Mouse (Mus musculus) kidney, postnatal 14 days (tissue): ENCODE data around the gene Shc2.

ENCODE experiments used
- DNase-seq: peaks from one replicate; pipeline ENCODE4 v3.0.0; 2022; ENCODE audit warnings: mixed read lengths

Gene Shc2

DNA sequence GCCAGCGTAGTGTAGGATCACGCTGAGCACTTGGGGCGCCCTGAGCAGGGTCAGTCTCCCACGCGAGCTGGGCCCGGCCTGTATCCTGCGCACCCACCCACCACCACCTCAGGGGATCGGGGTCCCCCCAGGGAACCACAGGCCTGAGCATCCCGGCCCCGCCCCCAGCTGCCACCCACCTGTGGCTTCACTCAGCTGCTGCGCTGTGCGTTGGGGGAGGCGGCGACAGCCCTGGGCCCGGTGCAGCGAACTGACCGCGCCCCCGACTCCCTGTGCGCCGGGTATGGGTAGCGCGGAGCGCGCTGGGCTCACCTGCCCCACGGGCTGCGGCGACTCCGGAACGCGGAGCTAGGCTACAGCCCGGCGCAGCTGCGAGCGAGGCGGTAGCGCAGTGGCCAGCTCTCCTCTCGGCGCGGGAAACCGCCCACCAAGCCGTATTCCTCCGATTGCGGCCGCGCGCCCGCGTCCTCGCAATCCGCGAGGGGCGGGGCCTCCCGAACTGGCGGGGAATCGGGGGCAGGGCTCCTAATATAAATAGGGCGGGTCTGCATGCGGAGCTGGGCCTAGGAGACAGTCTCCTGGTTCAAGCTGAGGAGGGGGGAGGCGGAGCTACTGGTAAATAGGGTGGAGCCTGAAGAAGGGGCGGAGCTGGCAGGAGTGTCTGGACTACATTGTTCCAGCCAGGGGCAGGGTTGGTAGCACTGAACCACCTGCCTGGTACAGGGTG lies 24.0 kb downstream of the Shc2 start, which contains the start of gene C2cd4c:
TSS of gene C2cd4c (minus strand) at position 448 of the 727 bp plus-strand sequence.
- DNase-seq, result peak; percentile 74

DNA sequence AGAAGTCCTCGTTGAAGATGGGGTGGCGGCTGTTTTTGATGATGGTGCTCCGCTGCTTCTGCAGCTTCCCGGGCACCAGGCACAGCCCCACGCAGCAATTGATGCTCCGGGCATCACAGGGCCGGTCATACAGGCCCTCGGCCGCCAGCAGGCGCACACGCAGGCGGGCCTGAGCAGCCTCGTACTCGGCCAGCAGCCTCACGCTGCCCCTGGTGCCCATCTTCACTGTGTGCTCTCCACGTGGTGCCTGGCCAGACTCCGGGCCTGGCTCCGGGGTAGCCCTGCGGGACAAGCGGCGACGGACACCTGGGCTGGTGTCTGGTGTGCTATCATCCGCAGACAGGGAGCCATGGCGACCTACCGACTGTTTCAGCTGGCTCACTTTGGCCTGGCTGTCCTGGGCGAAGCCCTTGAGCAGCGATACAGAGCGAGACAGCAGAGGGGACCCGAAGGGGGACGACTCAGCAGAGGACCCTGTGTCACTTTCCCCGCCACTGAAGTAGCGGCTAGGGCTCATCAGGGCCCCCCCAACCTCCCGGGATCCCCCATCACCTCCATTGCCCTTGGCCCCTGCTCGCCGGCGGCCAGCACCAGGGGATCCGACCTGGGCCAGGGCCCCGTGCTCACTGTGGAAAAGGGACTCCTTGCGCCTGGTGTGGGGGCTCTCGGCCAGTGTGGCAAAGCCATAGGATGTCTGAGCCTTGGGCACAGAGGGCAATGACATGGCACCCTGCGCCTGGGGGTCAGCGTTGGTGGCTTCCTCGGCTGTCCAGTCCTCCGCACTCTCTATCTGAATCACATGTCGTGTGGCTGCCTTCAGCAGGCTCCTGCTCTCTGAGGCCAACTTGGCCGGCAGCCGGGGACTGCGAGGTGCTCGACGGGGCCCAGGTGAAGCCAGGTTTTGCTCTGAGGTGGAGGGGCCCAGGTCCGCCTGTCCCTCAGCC lies 25.3 kb downstream of the Shc2 start:
- DNase-seq, result no peak

DNA sequence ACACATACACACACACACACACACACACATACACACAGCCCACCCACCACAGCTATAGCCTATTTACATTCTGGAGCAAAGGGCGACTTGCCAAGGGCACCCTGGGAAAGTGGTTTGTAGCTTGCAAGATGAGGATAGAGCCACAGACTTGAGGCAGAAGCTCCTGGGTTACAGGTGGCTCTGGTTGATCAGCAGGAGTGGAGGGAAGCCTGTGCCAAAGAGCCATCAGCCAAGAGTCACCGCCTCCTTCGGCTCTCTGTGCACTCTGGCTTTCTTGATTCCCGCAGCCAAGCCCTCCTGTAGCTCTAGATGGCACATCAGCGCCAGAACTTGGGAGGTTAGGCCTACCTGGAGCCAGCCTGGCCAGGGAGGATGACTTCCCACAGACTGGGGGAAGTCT lies 26.4 kb downstream of the Shc2 start:
- no peak for DNase-seq

DNA sequence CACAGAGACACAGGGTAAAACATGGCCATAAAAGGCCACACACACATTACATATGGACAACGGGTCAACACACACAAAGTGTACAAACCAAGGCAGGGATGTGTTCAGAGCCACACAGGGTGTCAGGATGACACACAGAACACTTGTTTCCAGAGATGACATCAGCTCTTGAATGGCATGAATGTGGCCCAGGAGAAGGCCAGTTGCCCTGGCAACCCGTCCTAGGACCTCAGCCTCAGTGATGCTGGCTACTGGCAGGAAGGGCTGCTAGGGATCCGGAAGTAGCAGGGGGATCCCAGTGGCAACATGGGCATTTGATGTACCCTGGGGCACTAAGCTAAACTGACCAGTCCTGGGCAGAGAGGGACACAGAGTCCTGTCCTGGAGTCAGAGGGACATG lies 28.4 kb downstream of the Shc2 start:
- DNase-seq, result no peak

DNA sequence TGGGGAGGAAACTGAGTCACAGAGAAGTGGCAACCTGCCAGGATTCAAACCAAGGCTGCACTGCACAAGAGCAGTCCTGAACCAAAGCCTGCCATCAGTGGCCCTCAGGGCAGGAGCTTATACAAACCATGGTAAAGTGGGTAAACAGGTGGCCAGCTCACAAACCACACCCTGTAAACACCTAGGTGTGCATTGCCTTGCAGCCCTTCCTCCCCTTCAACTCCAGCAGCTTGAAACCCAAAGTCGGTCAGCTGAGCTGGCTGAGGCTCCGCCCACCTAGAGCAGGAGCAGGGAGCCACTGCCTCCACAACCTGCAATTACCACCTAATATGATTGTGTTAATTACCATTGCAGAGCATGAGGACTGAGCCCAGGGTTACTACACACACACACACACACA lies 29.8 kb downstream of the Shc2 start:
- no peak for DNase-seq

DNA sequence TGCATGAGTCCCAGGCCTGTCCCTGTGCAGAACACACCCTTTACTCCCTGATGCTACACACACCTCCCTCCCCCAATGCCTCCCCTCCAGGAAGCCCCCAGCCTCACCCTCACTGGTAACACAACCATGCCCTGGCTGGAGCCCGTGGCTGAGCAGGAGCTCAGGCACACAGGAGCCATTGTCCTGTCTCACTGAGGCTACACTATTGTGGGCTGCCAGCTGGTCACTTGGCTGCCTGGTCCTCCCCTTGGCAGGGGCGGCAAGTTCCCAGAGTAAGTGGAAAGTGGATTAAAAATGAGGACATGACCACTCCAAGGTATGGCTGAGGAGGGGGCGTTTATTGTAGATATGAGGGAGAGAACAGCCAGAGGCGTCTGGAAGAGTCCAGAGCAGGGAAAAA lies 31.2 kb downstream of the Shc2 start:
- DNase-seq, result no peak

DNA sequence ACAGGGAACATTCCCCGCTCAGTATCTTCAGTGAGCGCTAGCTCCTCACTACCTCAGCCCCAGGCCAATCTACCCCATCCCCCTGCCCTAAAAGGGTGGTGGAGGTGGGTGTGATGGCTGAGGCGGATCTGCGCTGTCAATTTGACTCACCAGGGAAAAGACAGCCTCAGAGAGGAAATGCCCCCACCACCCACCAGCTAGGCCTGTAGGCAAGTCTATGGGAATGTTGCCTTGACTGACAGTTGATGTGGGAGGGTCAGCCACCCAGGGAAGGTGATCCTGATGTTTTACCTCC lies 39.8 kb downstream of the Shc2 start:
- no peak for DNase-seq

DNA sequence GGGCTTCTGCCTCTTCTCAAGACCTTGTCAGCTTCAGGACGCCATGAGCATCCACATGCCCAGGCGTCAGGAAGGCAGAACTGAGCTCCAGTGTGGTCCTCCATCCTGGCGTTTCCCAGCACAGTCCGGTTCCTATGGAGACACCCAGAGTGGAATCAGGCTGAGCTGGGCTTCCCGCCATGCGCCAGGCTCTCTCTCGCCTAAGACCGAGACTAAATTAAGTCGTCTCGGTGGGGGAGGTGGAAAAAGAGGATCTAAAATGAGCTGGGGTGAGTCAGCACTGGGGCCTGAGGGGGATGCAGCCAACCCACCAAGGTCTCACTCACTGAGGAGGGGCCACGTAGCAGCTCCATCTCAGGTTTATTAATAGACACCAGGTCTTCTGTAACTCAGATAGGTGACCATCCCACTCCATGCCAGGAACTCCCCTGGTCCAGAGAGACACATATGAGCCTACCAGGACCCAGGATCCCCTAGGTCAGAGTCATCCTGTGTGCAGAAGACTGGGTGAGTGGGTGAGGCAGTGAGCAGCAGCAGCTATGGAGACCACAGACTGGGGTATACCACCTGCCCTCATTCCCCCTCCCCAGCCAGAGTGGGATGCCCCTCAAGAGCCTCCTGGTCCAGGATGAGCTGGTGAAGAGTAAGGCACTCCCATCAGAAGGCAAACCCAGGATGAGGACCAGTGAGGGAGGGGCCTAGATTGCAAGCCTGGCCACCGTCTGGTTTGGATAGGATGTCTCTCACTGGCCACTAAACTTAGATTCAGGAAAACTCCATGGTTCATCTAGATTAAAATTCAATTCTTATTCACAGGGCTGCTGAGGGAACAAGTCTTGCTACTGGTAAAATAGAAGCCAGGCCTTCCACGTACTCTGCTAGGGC lies 40.4 kb downstream of the Shc2 start:
- DNase-seq, result no peak

DNA sequence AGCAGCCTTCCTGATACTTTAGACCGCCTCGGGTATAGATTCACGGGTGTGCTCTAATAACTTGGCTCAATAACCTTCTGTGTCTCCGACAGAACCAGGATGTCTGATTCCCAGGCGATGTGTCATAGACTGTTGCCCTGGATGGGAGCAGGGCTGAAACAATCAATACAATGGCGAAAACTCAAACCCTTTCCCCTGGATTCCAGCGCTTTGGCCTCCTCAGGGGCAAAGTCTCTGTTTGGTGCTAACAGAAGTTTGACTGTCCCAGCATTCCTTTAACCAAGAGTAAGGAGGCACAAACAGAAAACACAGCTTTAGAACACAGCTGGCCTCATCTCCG lies 42.2 kb downstream of the Shc2 start:
- no peak for DNase-seq

DNA sequence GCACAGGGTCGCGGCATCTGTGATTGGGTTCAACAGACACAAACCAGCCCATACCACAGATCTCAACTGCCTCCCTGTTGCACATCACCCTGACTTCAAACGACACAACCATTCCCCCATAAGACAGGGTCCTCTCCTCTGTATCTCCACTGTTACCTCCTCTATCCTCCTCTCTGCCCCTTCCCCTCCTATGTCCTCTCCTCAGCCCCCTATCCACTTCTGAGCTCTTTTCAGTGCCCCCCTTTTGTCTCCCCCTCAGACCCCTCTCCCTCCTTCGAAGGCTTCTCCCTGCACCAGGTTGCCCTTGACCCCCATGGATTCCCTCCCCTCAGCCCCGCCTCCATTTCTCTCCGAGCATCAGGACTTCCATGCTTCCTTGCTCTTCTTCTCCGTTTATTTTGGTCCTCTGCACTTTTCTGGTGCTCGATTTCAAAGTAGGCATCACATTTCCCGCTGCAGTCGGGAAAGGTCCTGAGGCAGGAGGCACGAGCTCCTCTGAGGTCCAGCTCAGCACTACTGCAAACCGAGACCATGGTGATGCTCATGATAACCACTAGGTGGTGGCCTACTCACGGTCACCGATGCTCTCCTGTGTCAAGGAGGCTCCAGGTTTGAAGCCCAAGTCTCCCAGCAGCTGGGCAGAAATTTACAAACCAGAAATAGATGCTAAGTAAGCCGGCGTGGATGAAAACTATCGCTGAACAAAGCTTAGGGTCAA lies 42.7 kb downstream of the Shc2 start:
- DNase-seq, result peak; percentile 69

DNA sequence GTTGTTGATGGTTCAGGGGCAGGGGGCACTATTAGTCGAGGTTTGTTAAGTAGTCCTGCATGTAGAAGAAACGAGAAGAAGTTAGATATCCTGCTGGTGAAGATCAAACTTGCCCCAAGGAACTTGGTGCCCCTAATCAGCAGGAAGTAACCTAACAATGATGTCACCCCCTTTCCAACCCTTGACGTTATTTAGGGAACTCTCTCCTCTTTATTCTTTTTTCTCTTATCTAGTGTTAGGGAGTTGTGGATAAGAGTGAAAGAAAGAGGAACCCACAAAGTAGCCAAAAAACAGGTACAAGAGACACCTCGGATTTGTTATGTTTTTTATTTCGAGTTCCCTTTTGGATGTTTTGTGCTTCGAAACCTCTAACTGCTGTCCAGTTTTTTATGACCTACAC lies 43.6 kb downstream of the Shc2 start:
- DNase-seq, result no peak

DNA sequence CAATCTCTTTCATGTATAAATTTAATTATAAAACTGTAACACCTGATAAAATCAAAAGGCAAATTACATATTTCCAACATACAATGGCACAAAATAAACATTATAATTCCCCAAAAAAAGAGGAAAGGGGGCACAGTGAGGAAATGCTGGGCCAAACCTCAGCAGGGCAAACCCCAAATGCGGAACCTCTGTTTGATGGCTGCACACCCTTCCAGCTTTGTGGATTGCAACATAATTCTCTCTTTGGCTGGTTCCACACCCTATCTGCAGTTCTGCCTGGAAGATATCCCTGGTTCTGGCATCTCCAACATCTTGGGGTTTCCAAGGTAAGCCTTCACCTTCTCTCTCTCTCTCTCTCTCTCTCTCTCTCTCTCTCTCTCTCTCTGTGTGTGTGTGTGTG lies 47.0 kb downstream of the Shc2 start:
- no peak for DNase-seq

DNA sequence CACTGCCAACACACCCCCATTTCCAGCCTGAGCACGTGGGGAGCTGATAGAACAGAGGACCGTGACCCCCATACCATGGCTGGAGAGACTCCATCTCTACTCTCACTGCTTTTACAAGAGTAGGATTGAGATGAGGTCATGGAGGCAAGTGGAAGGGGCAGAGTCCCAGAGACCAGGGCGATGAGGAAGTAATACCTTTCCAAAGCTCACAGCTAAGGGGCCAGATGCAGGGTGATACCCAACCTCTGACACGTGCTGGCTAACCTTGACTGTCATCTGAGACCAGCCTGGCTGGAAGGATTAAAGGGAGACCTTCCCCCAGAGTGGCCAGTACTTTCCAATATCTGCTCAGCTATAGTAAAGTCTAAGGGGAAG lies 50.0 kb downstream of the Shc2 start:
- no peak for DNase-seq

DNA sequence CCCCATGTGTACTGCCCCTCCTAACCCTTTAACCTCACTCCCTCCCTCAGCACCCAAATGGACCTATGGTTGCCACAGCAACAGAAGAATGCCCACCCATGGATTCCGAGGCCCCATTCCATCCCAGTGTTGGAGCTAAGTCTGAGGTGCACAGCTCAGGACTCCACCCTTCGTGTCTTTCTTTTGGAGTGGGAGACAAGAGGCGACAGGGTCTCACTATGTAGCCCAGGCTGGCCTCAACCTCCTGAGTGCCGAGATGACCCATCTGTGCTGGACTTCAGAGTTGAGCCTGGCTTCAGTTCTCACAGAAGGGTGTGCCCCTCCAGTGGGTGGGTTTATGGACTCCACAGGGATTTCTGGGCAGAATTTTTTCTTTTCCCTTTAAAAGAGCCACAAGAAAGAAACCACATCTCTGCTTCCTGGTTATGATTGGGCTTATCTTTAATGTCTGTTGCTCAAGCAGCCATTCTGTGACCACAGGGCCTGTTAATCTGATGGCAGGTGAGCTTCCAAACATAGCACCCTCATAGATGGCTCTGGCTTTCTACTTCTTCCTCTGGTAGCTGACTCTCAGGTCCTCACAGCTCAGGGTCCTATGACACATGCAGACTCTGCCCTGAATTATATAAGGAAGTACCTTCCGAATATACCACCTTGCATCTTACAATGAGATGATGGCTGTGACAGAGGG lies 50.5 kb downstream of the Shc2 start, which contains the start of gene Theg:
TSS of gene Theg (minus strand) at position 271 of the 691 bp plus-strand sequence.
- no peak for DNase-seq

DNA sequence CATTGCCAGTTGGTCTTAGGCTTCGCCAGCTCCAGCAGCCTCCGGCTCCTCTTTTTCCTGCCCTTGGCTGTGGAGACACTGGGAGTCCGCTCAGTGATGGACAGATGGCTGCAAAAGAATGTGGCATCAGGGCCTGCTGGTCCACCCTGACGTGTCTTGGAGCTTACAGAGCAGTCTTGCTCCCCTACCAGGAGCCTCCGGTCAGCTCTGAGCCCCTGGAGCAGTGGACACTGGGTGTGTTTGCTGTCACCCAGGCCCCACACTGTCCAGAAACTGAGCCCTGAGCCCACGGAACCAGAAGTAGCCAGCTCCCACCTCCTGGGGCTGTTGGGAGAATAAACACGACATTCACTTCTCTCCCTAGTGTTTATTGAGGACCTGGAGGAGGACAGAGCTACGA lies 51.5 kb downstream of the Shc2 start:
- DNase-seq, result no peak

DNA sequence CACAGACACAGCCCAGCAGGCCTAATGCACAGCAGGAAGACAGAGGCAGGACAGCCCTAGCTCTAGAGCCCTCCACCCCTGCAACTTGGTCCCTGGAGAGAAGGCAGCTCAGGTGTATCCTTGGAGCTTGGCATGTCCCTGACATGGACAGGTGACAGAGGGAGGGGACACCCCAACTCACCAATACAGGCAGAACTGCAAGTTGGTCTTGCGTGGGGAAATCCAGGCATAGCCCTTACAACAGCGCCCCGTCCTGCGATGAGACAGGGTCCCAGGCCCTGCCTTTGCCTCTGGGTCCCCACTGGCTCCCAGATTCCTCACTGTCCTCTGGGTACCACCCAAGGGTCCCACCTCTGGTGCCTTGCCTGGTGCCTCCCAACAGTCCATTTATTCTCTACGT lies 52.0 kb downstream of the Shc2 start:
- DNase-seq, result no peak

DNA sequence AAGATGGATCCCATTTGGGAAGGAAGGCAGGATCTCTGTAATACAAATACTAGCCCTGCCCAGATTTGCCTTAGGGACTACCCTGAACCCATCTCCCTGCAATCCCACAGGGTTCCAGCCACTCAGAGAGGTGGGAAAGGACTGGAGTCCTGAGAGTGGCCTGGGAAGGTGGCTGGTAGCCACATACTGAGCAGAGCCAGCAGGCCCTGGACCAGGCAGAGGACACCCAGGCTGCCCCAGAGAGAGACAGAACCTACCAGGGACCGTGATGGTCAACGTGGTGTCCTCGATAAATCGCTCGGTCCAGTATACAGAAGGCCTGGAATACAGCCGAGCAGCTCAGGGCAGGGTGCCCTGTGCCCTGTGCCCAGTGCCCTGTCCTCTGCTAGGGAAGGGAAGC lies 52.6 kb downstream of the Shc2 start:
- no peak for DNase-seq

DNA sequence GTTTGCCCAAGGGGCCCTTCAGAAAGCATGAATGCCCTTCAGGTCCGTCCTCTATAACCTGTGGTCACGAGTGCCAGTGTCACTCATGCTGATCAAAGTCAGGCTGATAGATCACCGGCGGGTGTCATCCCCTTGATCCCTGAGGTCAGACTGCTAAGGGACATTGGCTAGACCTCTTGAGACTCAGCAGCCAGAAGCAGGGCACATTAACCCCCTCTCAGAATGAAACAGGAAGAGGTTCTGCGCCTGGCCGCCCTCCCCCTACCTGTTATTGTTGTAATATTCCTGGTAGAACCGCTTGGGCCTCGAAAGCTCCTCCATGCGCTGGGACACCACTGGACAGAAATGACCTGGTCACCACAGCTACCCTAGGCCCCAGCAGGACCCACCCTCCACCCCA lies 53.3 kb downstream of the Shc2 start:
- DNase-seq, result no peak

DNA sequence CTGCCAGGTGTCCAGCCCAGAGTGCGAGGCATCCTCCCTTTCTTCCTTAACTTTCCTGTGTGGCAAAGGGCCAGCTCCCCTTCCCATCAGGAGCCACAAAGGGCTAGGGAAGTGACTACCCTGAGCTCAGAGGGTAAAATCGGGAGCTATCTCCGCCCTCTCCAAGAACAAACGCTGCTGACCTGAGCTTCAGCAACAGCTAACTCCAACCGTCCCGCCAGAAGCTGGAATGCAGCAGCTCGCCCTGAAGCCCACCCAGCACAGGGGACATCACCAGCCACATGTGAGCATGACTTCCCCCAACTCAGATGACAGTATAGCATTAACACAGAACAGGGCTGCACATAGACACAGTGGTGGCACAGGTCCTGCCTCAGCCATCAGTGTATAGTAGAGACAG lies 53.7 kb downstream of the Shc2 start:
- DNase-seq, result no peak

DNA sequence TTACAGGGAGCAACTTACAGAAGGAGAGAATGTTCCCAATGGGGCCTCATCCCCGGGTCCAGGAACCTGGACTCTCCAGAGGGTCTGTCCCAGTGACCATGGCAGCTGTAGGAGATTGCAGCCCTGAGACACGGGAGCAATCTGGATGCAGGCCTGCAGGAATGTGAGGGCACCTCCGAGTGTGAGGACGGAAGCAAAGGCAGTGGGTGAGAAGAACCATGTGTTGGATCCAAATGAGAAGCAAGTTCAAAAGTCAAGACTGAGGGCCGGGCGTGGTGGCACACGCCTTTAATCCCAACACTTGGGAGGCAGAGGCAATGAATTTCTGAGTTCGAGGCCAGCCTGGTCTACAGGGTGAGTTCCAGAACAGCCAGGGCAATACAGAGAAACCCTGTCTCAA lies 56.2 kb downstream of the Shc2 start:
- DNase-seq, result no peak

DNA sequence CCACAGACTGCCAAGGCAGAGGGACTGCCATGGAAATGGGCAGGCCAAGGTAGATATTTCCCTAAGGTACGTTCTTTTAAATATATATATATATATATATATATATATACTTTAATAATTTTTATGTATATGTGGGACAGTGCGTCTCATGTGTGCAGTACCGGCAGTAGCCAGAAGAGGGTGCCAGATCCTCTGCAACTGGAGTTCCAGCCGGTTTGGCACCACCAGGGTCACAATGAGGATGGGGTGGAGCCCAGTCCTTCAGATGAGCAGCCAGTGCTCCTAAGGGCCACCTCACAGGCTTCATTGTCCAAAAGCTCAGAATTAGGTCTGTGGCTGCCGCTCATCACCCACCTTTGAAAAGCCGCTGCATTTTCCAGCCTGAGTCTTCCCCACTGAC lies 56.9 kb downstream of the Shc2 start:
- peak; percentile 30 for DNase-seq

DNA sequence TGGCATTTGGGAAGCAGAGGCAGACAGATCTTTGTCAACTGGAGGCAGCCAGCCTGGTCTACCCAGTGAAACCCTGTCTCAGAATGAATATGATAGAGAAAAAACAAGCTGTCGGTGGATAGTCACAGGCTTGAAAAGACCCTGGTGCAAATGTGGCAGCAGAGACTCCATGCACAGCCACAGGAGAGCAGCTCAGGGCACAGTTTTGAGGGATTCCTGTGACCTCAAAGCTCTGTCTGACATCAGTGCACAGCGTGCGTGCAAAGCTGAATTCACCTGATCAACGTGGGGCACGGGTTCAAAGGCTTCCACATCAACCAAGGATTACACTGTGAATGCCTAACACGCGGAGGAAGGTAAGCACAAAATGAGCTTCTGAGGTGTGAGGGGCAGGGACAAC lies 57.4 kb downstream of the Shc2 start:
- DNase-seq, result no peak
